In genomic region chr5:118666437-118667207, GRCm38 (mm10) we compare ENCODE assay signal across 10 mouse cellular contexts.
DNase-seq lines count a peak whose midpoint lies in the region; ATAC-seq lines count a peak whose summit lies in the region.
"Had no signal": no experiment of that assay in that cellular context is flagged by ENCODE, and none has a peak within 500 bp of the region (broad histone marks: within the 10 kb centered on the region; RNA-seq: fewer than 3 reads in every experiment).

No protein-coding gene starts in this region.

- H3K4me3 ChIP-seq in kidney, embryonic 16.5 days (ENCODE audit: low read length) = no peak overlapping the region
- no peak overlapping the region for H3K4me3 ChIP-seq in embryonic facial prominence, embryonic 11.5 days (ENCODE audit: low read depth, low read length)
- H3K4me3 ChIP-seq in hindbrain, embryonic 13.5 days = peak overlapping the region; percentile 19
- H3K4me3 ChIP-seq in neural tube, embryonic 12.5 days = no peak overlapping the region
- H3K4me3 ChIP-seq: gastrocnemius, adult 2 months had no signal

- no peak for DNase-seq in kidney, adult 18-20 months
- peak; percentile 59 for DNase-seq in embryonic facial prominence, embryonic 11.5 days (ENCODE audit: low spot score)
- DNase-seq in urinary bladder, postnatal 4 days (ENCODE audit: low spot score in 2 of 2) = no peak
- DNase-seq in right cerebral cortex, postnatal 36 days (ENCODE audit: low spot score in 2 of 2) = no peak
- no peak for DNase-seq in left cerebral cortex, adult 11 months (ENCODE audit: low spot score)
- DNase-seq: gastrocnemius, adult 2 months; right cerebral cortex, adult 18-20 months had no signal

- H3K4me2 ChIP-seq in kidney, embryonic 16.5 days (replicated peaks; ENCODE audit: low read depth, low read length) = peak overlapping the region; percentile 32; the same call in 1 of the 2 replicates
- H3K4me2 ChIP-seq in embryonic facial prominence, embryonic 11.5 days (ENCODE audit: low read depth, low read length) = no peak overlapping the region
- peak overlapping the region; percentile 56 for H3K4me2 ChIP-seq in hindbrain, embryonic 13.5 days
- peak overlapping the region; percentile 58 for H3K4me2 ChIP-seq in neural tube, embryonic 12.5 days (replicated peaks)

- H3K4me1 ChIP-seq in kidney, embryonic 16.5 days (ENCODE audit: insufficient read depth, low read length) = peaks cover 44% of the 10 kb centered on the region
- H3K4me1 ChIP-seq in embryonic facial prominence, embryonic 11.5 days (ENCODE audit: control insufficient read depth, insufficient read depth, low read length) = peaks cover 9% of the 10 kb centered on the region
- H3K4me1 ChIP-seq in hindbrain, embryonic 13.5 days (replicated peaks) = peaks cover 65% of the 10 kb centered on the region
- H3K4me1 ChIP-seq in neural tube, embryonic 12.5 days = peaks cover 60% of the 10 kb centered on the region

- no peaks in the 10 kb centered on the region for H3K27me3 ChIP-seq in kidney, embryonic 16.5 days (ENCODE audit: insufficient read depth, low read length)
- H3K27me3 ChIP-seq in embryonic facial prominence, embryonic 11.5 days (ENCODE audit: control insufficient read depth, insufficient read depth, low read length) = no peaks in the 10 kb centered on the region
- H3K27me3 ChIP-seq in hindbrain, embryonic 13.5 days = no peaks in the 10 kb centered on the region
- H3K27me3 ChIP-seq in neural tube, embryonic 12.5 days (replicated peaks) = no peaks in the 10 kb centered on the region

- WGBS in kidney, embryonic 16.5 days = 54% methylated on average over 25 of the region's 25 CpGs
- 45% methylated on average over 24 of the region's 25 CpGs for WGBS in embryonic facial prominence, embryonic 11.5 days
- 14% methylated on average over 24 of the region's 25 CpGs for WGBS in hindbrain, embryonic 13.5 days
- 39% methylated on average over 25 of the region's 25 CpGs for WGBS in neural tube, embryonic 12.5 days

- peak; percentile 34; the same call in 1 of the 2 replicates for ATAC-seq in kidney, embryonic 16.5 days (ENCODE audit: low FRiP score, low TSS enrichment)
- peak; percentile 86 for ATAC-seq in embryonic facial prominence, embryonic 11.5 days (replicated peaks; ENCODE audit: insufficient number of reproducible peaks, low FRiP score, low TSS enrichment, low read depth)
- ATAC-seq in hindbrain, embryonic 13.5 days (ENCODE audit: low FRiP score) = peak; percentile 84
- peak; percentile 89 for ATAC-seq in neural tube, embryonic 12.5 days (ENCODE audit: low FRiP score, low read depth)

- no peaks in the 10 kb centered on the region for H3K36me3 ChIP-seq in kidney, embryonic 16.5 days (ENCODE audit: insufficient read depth, low read length)
- H3K36me3 ChIP-seq in embryonic facial prominence, embryonic 11.5 days (replicated peaks; ENCODE audit: control insufficient read depth, insufficient read depth, low read depth, low read length) = no peaks in the 10 kb centered on the region
- no peaks in the 10 kb centered on the region for H3K36me3 ChIP-seq in hindbrain, embryonic 13.5 days
- no peaks in the 10 kb centered on the region for H3K36me3 ChIP-seq in neural tube, embryonic 12.5 days

- H3K9ac ChIP-seq in kidney, embryonic 16.5 days (replicated peaks; ENCODE audit: low read length) = no peak overlapping the region
- H3K9ac ChIP-seq in embryonic facial prominence, embryonic 11.5 days (replicated peaks; ENCODE audit: low read length) = no peak overlapping the region
- H3K9ac ChIP-seq in hindbrain, embryonic 13.5 days = peak overlapping the region; percentile 63
- peak overlapping the region; percentile 38; the same call in 1 of the 2 replicates for H3K9ac ChIP-seq in neural tube, embryonic 12.5 days

- H3K27ac ChIP-seq in kidney, embryonic 16.5 days (ENCODE audit: low read length) = no peak overlapping the region
- no peak overlapping the region; the same call in 1 of the 2 replicates for H3K27ac ChIP-seq in embryonic facial prominence, embryonic 11.5 days (replicated peaks; ENCODE audit: low read depth, low read length)
- peak overlapping the region; percentile 88 for H3K27ac ChIP-seq in hindbrain, embryonic 13.5 days
- peak overlapping the region; percentile 70 for H3K27ac ChIP-seq in neural tube, embryonic 12.5 days
- H3K27ac ChIP-seq: gastrocnemius, adult 2 months had no signal

- H3K9me3 ChIP-seq in kidney, embryonic 16.5 days (ENCODE audit: low read length) = no peaks in the 10 kb centered on the region
- H3K9me3 ChIP-seq in embryonic facial prominence, embryonic 11.5 days (replicated peaks; ENCODE audit: control insufficient read depth, low read length) = no peaks in the 10 kb centered on the region
- no peaks in the 10 kb centered on the region for H3K9me3 ChIP-seq in hindbrain, embryonic 13.5 days
- H3K9me3 ChIP-seq in neural tube, embryonic 12.5 days = no peaks in the 10 kb centered on the region

Comparison
In these comparisons a context has a peak if more than half of its experiments do, and no peak if none do; other contexts are left out.
1. ATAC-seq: peak in every context shown above with its lines; median percentile 89 in neural tube, embryonic 12.5 days; 86 in embryonic facial prominence, embryonic 11.5 days; 84 in hindbrain, embryonic 13.5 days; 34 in kidney, embryonic 16.5 days.
2. H3K27ac ChIP-seq: peak in hindbrain, embryonic 13.5 days (single experiment) and neural tube, embryonic 12.5 days (single experiment); none in kidney, embryonic 16.5 days (single experiment) and embryonic facial prominence, embryonic 11.5 days (single experiment).
3. H3K9ac ChIP-seq: peak in hindbrain, embryonic 13.5 days (single experiment) and neural tube, embryonic 12.5 days (single experiment); none in kidney, embryonic 16.5 days (single experiment) and embryonic facial prominence, embryonic 11.5 days (single experiment).